Mouse (Mus musculus): ENCODE data around the gene E2f1. TPM values are rescaled to one million over a fixed set of nuclear protein-coding genes. Genes with fewer than 3 reads are reported as not detected.

The E2f1 gene
- polyA plus RNA-seq, 1 experiment from 2014 or later: 15.3 TPM

- ATAC-seq (ENCODE audit: low FRiP score) (no peak), DNase-seq (ENCODE audit: low spot score, missing footprints) (peak; percentile 85)
- H3K4me1 ChIP-seq (ENCODE audit: control insufficient read depth, insufficient read depth, low read length): no peaks in the 10 kb centered on the region
- no peak overlapping the region for H3K9ac ChIP-seq (ENCODE audit: low read length)
- no peak overlapping the region for H3K4me3 ChIP-seq (ENCODE audit: low read depth, low read length)
- H3K27me3 ChIP-seq (ENCODE audit: control insufficient read depth, insufficient read depth, low read length): no peaks in the 10 kb centered on the region
- H3K36me3 ChIP-seq (ENCODE audit: control insufficient read depth, insufficient read depth, low read length): no peaks in the 10 kb centered on the region
- 73% methylated on average over 5 of the region's 5 CpGs for WGBS
- no peak overlapping the region for H3K4me2 ChIP-seq
- H3K9me3 ChIP-seq (ENCODE audit: control insufficient read depth, low read length): no peaks in the 10 kb centered on the region
- H3K27ac ChIP-seq (ENCODE audit: low read depth, low read length): no peak overlapping the region
These were observed 16.7 kb upstream of the E2f1 start for GRCm38 (mm10) chr2:154586405-154586804.

GRCm38 (mm10) chr2:154584931-154585601 is 15.4 kb upstream of the E2f1 start:
- H3K27me3 ChIP-seq (ENCODE audit: control insufficient read depth, insufficient read depth, low read length): no peaks in the 10 kb centered on the region
- H3K27ac ChIP-seq (ENCODE audit: low read depth, low read length): no peak overlapping the region
- WGBS: 79% methylated on average over 17 of the region's 17 CpGs
- H3K9me3 ChIP-seq (ENCODE audit: control insufficient read depth, low read length): no peaks in the 10 kb centered on the region
- no peaks in the 10 kb centered on the region for H3K36me3 ChIP-seq (ENCODE audit: control insufficient read depth, insufficient read depth, low read length)
- no peak overlapping the region for H3K4me3 ChIP-seq (ENCODE audit: low read depth, low read length)
- no peaks in the 10 kb centered on the region for H3K4me1 ChIP-seq (ENCODE audit: control insufficient read depth, insufficient read depth, low read length)
- DNase-seq (ENCODE audit: low spot score, missing footprints): peak; percentile 65
- no peak for ATAC-seq (ENCODE audit: low FRiP score)
- H3K4me2 ChIP-seq: no peak overlapping the region
- H3K9ac ChIP-seq (ENCODE audit: low read length): no peak overlapping the region

GRCm38 (mm10) chr2:154583906-154584872 is 14.5 kb upstream of the E2f1 start:
- 73% methylated on average over 15 of the region's 15 CpGs for WGBS
- Histone ChIP-seq H3K4me2 (no peak overlapping the region), H3K36me3 (ENCODE audit: control insufficient read depth, insufficient read depth, low read length) (no peaks in the 10 kb centered on the region), H3K9ac (ENCODE audit: low read length) (no peak overlapping the region), H3K9me3 (ENCODE audit: control insufficient read depth, low read length) (no peaks in the 10 kb centered on the region), H3K4me1 (ENCODE audit: control insufficient read depth, insufficient read depth, low read length) (no peaks in the 10 kb centered on the region), H3K4me3 (ENCODE audit: low read depth, low read length) (no peak overlapping the region), H3K27me3 (ENCODE audit: control insufficient read depth, insufficient read depth, low read length) (no peaks in the 10 kb centered on the region), H3K27ac (ENCODE audit: low read depth, low read length) (no peak overlapping the region)
- DNase-seq (ENCODE audit: low spot score, missing footprints): peak; percentile 81
- peak; percentile 40; the same call in 1 of the 2 replicates for ATAC-seq (ENCODE audit: low FRiP score)

- H3K27ac ChIP-seq (ENCODE audit: low read depth, low read length): no peak overlapping the region
- peaks cover 16% of the 10 kb centered on the region for H3K4me1 ChIP-seq (ENCODE audit: control insufficient read depth, insufficient read depth, low read length)
- DNase-seq (ENCODE audit: low spot score, missing footprints) (no peak), ATAC-seq (ENCODE audit: low FRiP score) (no peak)
- WGBS: 86% methylated on average over 1 of the region's 1 CpGs
- H3K9me3 ChIP-seq (ENCODE audit: control insufficient read depth, low read length): no peaks in the 10 kb centered on the region
- H3K4me3 ChIP-seq (ENCODE audit: low read depth, low read length): no peak overlapping the region
- H3K36me3 ChIP-seq (ENCODE audit: control insufficient read depth, insufficient read depth, low read length): no peaks in the 10 kb centered on the region
- H3K4me2 ChIP-seq: no peak overlapping the region
- no peaks in the 10 kb centered on the region for H3K27me3 ChIP-seq (ENCODE audit: control insufficient read depth, insufficient read depth, low read length)
- H3K9ac ChIP-seq (ENCODE audit: low read length): no peak overlapping the region
These were observed 11.7 kb upstream of the E2f1 start for GRCm38 (mm10) chr2:154581421-154581820.

- Histone ChIP-seq H3K9me3 (ENCODE audit: control insufficient read depth, low read length) (no peaks in the 10 kb centered on the region), H3K4me3 (ENCODE audit: low read depth, low read length) (no peak overlapping the region), H3K4me1 (ENCODE audit: control insufficient read depth, insufficient read depth, low read length) (peaks cover 18% of the 10 kb centered on the region), H3K36me3 (ENCODE audit: control insufficient read depth, insufficient read depth, low read length) (no peaks in the 10 kb centered on the region), H3K4me2 (no peak overlapping the region), H3K9ac (ENCODE audit: low read length) (no peak overlapping the region), H3K27me3 (ENCODE audit: control insufficient read depth, insufficient read depth, low read length) (no peaks in the 10 kb centered on the region), H3K27ac (ENCODE audit: low read depth, low read length) (no peak overlapping the region)
- ATAC-seq (ENCODE audit: low FRiP score) (no peak), DNase-seq (ENCODE audit: low spot score, missing footprints) (no peak)
- 87% methylated on average over 8 of the region's 8 CpGs for WGBS
These were observed 10.9 kb upstream of the E2f1 start for GRCm38 (mm10) chr2:154580586-154580985.

GRCm38 (mm10) chr2:154577744-154578067 is 8.0 kb upstream of the E2f1 start:
- Histone ChIP-seq H3K4me3 (ENCODE audit: low read depth, low read length) (no peak overlapping the region), H3K9ac (ENCODE audit: low read length) (peak overlapping the region; percentile 9; the same call in 1 of the 2 replicates), H3K36me3 (ENCODE audit: control insufficient read depth, insufficient read depth, low read length) (no peaks in the 10 kb centered on the region), H3K4me1 (ENCODE audit: control insufficient read depth, insufficient read depth, low read length) (peaks cover 18% of the 10 kb centered on the region), H3K4me2 (no peak overlapping the region), H3K9me3 (ENCODE audit: control insufficient read depth, low read length) (no peaks in the 10 kb centered on the region), H3K27ac (ENCODE audit: low read depth, low read length) (peak overlapping the region; percentile 64), H3K27me3 (ENCODE audit: control insufficient read depth, insufficient read depth, low read length) (no peaks in the 10 kb centered on the region)
- 58% methylated on average over 6 of the region's 6 CpGs for WGBS
- ATAC-seq (ENCODE audit: low FRiP score) (no peak), DNase-seq (ENCODE audit: low spot score, missing footprints) (peak; percentile 88)

GRCm38 (mm10) chr2:154576876-154577743 is 7.4 kb upstream of the E2f1 start:
- ATAC-seq (ENCODE audit: low FRiP score) (peak; percentile 89), DNase-seq (ENCODE audit: low spot score, missing footprints) (peak; percentile 89)
- no peak overlapping the region for H3K4me2 ChIP-seq
- 30% methylated on average over 12 of the region's 12 CpGs for WGBS
- H3K9ac ChIP-seq (ENCODE audit: low read length): peak overlapping the region; percentile 11
- H3K4me3 ChIP-seq (ENCODE audit: low read depth, low read length): no peak overlapping the region
- H3K9me3 ChIP-seq (ENCODE audit: control insufficient read depth, low read length): no peaks in the 10 kb centered on the region
- H3K27me3 ChIP-seq (ENCODE audit: control insufficient read depth, insufficient read depth, low read length): no peaks in the 10 kb centered on the region
- H3K27ac ChIP-seq (ENCODE audit: low read depth, low read length): peak overlapping the region; percentile 64
- no peaks in the 10 kb centered on the region for H3K36me3 ChIP-seq (ENCODE audit: control insufficient read depth, insufficient read depth, low read length)
- H3K4me1 ChIP-seq (ENCODE audit: control insufficient read depth, insufficient read depth, low read length): peaks cover 18% of the 10 kb centered on the region

GRCm38 (mm10) chr2:154574271-154574670 is 4.6 kb upstream of the E2f1 start:
- Histone ChIP-seq H3K9me3 (ENCODE audit: control insufficient read depth, low read length) (no peaks in the 10 kb centered on the region), H3K9ac (ENCODE audit: low read length) (no peak overlapping the region), H3K36me3 (ENCODE audit: control insufficient read depth, insufficient read depth, low read length) (no peaks in the 10 kb centered on the region), H3K27ac (ENCODE audit: low read depth, low read length) (no peak overlapping the region), H3K4me1 (ENCODE audit: control insufficient read depth, insufficient read depth, low read length) (peaks cover 23% of the 10 kb centered on the region), H3K27me3 (ENCODE audit: control insufficient read depth, insufficient read depth, low read length) (no peaks in the 10 kb centered on the region), H3K4me2 (no peak overlapping the region), H3K4me3 (ENCODE audit: low read depth, low read length) (no peak overlapping the region)
- 52% methylated on average over 7 of the region's 7 CpGs for WGBS
- DNase-seq (ENCODE audit: low spot score, missing footprints) (peak; percentile 80), ATAC-seq (ENCODE audit: low FRiP score) (no peak)

Measured in midbrain, embryonic 11.5 days (tissue).